Mouse (Mus musculus) bone marrow, adult 2 months (tissue): ENCODE measurements around the gene Muc13. TPM values are rescaled to one million over a fixed set of nuclear protein-coding genes. Genes with fewer than 3 reads are reported as not detected.

Experiments
- H3K27ac ChIP-seq: fragments of 200-500 bp; 2 replicates; pipeline ENCODE4 v1.5.1; 2012; ENCODE audit warnings: low read depth, mild to moderate bottlenecking, control low read depth, inconsistent platforms, low read length; ENCODE audit not compliant: control insufficient read depth, poor library complexity, insufficient read depth
- H3K4me1 ChIP-seq: fragments of 200-500 bp; 2 replicates; pipeline ENCODE4 v1.6.1; 2011; ENCODE audit warnings: low read length; ENCODE audit not compliant: control insufficient read depth, insufficient read depth
- H3K4me3 ChIP-seq: fragments of 200-500 bp; replicated peaks from 2 replicates; pipeline ENCODE3; 2011; ENCODE audit warnings: mild to moderate bottlenecking, low read depth, low read length, control low read depth; ENCODE audit not compliant: control insufficient read depth
- CTCF ChIP-seq: fragments of 200-500 bp; IDR thresholded peaks from 2 replicates; pipeline ENCODE4 v1.5.1; 2011; ENCODE audit warnings: low read length, control low read depth; ENCODE audit not compliant: control insufficient read depth, insufficient read depth
- POLR2A ChIP-seq: fragments of 200-500 bp; IDR thresholded peaks from 2 replicates; pipeline ENCODE4 v1.6.1; 2011; ENCODE audit warnings: low read depth, mild to moderate bottlenecking, control low read depth, low read length, borderline replicate concordance; ENCODE audit not compliant: control insufficient read depth
- WGBS: fragments of 180-500 bp; shearing (Covaris S2); methylation state at CpG from one replicate; pipeline ENCODE4 v1.1.7; 2018; 5-methylcytosine and 5-hydroxymethylcytosine counted together
- polyA plus RNA-seq: library from polyadenylated mRNA; stranded (reverse); fragments of >200 nt; gene quantifications from 2 replicates; pipeline ENCODE4 v1.2.4, GENCODE M21; 2011; ENCODE audit warnings: low replicate concordance; ENCODE audit not compliant: missing spikeins, insufficient read depth, insufficient read length

Muc13 gene
- polyA plus RNA-seq, 1 experiment = 6.4 TPM

GRCm38 (mm10) chr16:33832728-33833428 is 39.0 kb downstream of the Muc13 start:
- H3K4me1 ChIP-seq = no peaks in the 10 kb centered on the region; the same call in 1 of the 2 replicates
- no peak overlapping the region for H3K4me3 ChIP-seq
- 8% methylated on average over 21 of the region's 21 CpGs for WGBS
- TF ChIP-seq POLR2A = no peak
- no peak for TF ChIP-seq CTCF
- H3K27ac ChIP-seq = no peak overlapping the region

DNA sequence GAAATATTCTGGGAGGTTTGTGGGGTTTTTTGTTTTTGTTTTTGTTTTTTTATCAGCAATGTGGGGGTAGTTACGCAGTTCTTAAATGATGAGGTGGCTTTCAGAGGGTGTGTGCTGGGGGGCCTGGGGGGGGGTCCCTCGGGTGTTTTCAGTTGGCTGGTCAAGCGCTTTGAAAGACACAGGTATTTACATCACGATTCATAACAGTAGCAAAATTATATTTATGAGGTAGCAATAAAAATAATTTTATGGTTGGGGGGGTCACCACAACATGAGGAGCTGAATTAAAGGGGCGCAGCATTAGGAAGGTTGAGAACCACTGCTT is 39.6 kb downstream of the Muc13 start:
- Histone ChIP-seq H3K27ac (no peak overlapping the region), H3K4me1 (no peaks in the 10 kb centered on the region; the same call in 1 of the 2 replicates), H3K4me3 (no peak overlapping the region)
- TF ChIP-seq CTCF (no peak), POLR2A (no peak)
- WGBS = 33% methylated on average over 5 of the region's 5 CpGs

DNA sequence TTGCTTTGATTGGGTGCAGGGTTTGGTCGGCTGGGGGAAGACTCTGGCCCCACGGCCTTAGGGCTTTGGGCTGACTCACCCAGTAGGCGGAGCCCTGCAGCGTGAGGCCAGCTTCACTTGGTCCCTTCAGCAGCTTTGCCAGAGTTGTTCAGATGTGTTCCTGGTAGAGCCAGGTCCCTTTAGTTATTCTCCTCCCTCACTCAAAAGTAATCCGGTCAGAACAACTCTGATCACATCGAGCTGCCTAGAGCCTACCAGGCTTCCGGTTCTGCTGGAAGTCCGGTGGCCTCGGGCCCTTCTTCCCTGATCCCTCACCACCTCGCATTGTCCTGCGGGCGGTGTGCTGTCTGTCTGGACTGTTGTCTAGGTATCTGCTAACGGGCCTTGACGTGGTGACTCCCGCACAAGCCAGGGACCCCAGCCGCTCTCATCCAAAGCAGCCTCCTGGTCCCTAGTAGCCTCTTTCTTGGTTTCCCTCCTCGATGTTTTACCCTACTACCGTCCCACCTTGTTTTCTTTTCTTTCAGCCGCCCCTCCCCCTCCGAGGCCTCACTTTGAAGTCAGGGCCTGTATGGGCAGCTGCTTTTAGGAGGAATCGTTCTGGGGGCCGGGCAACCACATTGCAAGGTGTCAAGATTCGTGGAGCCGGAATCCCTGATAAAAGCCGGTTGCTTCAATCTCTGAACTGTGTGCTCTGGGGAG is 40.1 kb downstream of the Muc13 start:
- Histone ChIP-seq H3K4me3 (no peak overlapping the region), H3K4me1 (no peaks in the 10 kb centered on the region; the same call in 1 of the 2 replicates), H3K27ac (no peak overlapping the region)
- WGBS = 28% methylated on average over 25 of the region's 25 CpGs
- TF ChIP-seq POLR2A = no peak
- no peak for TF ChIP-seq CTCF

DNA sequence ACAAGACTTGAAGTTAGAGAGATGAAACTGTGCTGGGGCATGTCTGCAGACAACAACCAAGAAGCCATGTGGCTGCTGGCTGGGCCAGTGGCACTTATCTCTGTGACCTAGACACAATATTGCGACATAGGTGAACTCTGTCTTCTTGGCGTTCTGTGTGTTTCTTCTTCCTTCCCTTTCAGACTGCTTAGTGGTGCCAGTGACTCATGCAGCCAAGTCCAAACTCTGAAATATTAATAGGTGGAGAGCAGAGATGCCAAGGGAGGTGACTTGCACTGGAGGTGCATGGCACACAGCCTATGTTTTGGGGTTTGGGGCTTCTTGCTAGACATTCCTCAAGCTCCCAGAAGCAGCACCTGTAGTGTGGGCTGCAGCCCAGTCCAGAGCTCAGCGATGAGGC is 42.8 kb downstream of the Muc13 start:
- Histone ChIP-seq H3K4me1 (no peaks in the 10 kb centered on the region; the same call in 1 of the 2 replicates), H3K4me3 (no peak overlapping the region), H3K27ac (no peak overlapping the region)
- no peak for TF ChIP-seq POLR2A
- TF ChIP-seq CTCF = no peak
- 39% methylated on average over 3 of the region's 3 CpGs for WGBS

GRCm38 (mm10) chr16:33837191-33837590 is 43.4 kb downstream of the Muc13 start:
- H3K27ac ChIP-seq = no peak overlapping the region
- H3K4me3 ChIP-seq = no peak overlapping the region
- no peaks in the 10 kb centered on the region; the same call in 1 of the 2 replicates for H3K4me1 ChIP-seq
- TF ChIP-seq POLR2A (no peak), CTCF (no peak)
- 51% methylated on average over 3 of the region's 3 CpGs for WGBS

- TF ChIP-seq POLR2A (no peak), CTCF (no peak)
- whole genome bisulfite sequencing = 58% methylated on average over 6 of the region's 6 CpGs
- Histone ChIP-seq H3K4me1 (no peaks in the 10 kb centered on the region; the same call in 1 of the 2 replicates), H3K27ac (no peak overlapping the region), H3K4me3 (no peak overlapping the region)
These were observed 46.8 kb downstream of the Muc13 start for GRCm38 (mm10) chr16:33840616-33841015.

DNA sequence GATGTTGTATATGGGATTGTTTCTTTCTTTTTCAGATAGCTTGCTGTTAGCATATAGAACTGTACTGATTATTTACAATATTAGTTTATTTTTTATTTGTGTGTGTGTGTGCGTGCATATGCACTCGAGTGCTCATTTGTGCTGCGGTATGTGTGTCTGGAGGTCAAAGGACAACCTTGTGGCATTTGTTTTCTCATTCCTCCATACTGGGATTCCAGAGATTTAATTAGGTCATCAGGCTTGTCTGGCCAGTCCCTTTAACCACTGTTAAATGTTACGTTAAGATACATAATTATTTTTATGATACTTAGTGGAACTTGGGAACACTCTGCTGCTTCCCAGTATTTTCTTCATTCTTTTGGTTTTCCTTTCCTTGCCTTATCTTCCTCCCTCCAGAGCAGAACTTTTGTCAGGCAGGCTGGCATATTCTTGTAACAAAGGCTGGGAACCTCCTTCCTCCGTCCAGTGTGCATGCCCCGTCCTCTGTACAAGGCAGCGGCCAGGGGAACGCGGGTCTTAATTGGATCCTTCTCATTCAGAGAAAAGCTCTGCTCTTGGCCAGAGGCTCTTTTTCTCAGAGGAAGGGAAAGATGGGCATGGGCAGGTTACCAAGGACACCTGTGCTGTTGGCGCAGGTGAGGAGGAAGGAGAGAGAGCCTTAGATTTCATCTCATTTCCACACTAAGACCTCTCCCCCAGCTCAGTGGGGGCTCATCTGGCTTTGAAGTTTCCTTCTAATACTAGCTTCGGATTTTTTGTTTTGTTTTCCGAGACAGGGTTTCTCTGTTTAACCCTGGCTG is 48.4 kb downstream of the Muc13 start:
- 88% methylated on average over 12 of the region's 12 CpGs for WGBS
- H3K4me1 ChIP-seq = no peaks in the 10 kb centered on the region
- no peak overlapping the region for H3K4me3 ChIP-seq
- TF ChIP-seq POLR2A (no peak), CTCF (no peak)
- no peak overlapping the region for H3K27ac ChIP-seq

GRCm38 (mm10) chr16:33844150-33844611 is 50.3 kb downstream of the Muc13 start:
- no peak overlapping the region for H3K4me3 ChIP-seq
- no peaks in the 10 kb centered on the region for H3K4me1 ChIP-seq
- no peak overlapping the region for H3K27ac ChIP-seq
- no peak for TF ChIP-seq CTCF
- no peak for TF ChIP-seq POLR2A
- WGBS = 72% methylated on average over 4 of the region's 4 CpGs
